Mouse (Mus musculus) hindbrain, embryonic 11.5 days (tissue): ENCODE measurements around the gene Ogfod2. TPM values are rescaled to one million over a fixed set of nuclear protein-coding genes. Genes with fewer than 3 reads are reported as not detected.

Experiments used
- ATAC-seq: fragments of 200-750 bp; cut with Nextera tagmentation; 2 replicates; pipeline ENCODE4 v1.8.0; 2017; ENCODE audit warnings: mild to moderate bottlenecking, moderate TSS enrichment, moderate library complexity; ENCODE audit not compliant: low FRiP score
- DNase-seq: peaks from one replicate; pipeline ENCODE4 v3.0.0-alpha.2; 2015; ENCODE audit warnings: low spot score
- H3K27ac ChIP-seq: fragments of 300-500 bp; sonication (generic); 2 replicates; pipeline ENCODE4 v1.5.1; 2014; ENCODE audit warnings: mild to moderate bottlenecking, low read depth, low read length
- H3K27me3 ChIP-seq: fragments of 300-500 bp; sonication (generic); 2 replicates; pipeline ENCODE4 v1.6.1; 2014; ENCODE audit warnings: mild to moderate bottlenecking, low read length, moderate library complexity, mixed read lengths; ENCODE audit not compliant: control insufficient read depth, insufficient read depth
- H3K36me3 ChIP-seq: fragments of 300-500 bp; sonication (generic); 2 replicates; pipeline ENCODE4 v1.6.1; 2014; ENCODE audit warnings: mild to moderate bottlenecking, low read length, moderate library complexity, mixed read lengths; ENCODE audit not compliant: control insufficient read depth, insufficient read depth
- H3K4me1 ChIP-seq: fragments of 300-500 bp; sonication (generic); replicated peaks from 2 replicates; pipeline ENCODE4 v1.6.1; 2014; ENCODE audit warnings: low read length, mixed read lengths; ENCODE audit not compliant: control insufficient read depth, insufficient read depth
- H3K4me2 ChIP-seq: fragments of 300-500 bp; sonication (generic); replicated peaks from 2 replicates; pipeline ENCODE4 v1.6.1; 2014; ENCODE audit warnings: mild to moderate bottlenecking, low read depth, low read length
- H3K4me3 ChIP-seq: fragments of 300-500 bp; sonication (generic); 2 replicates; pipeline ENCODE4 v1.5.1; 2014; ENCODE audit warnings: low read depth, low read length
- H3K9ac ChIP-seq: fragments of 300-500 bp; sonication (generic); 2 replicates; pipeline ENCODE4 v1.6.1; 2014; ENCODE audit warnings: low read depth, low read length
- H3K9me3 ChIP-seq: fragments of 300-500 bp; sonication (generic); 2 replicates; pipeline ENCODE4 v1.6.1; 2016; ENCODE audit warnings: low read length; ENCODE audit not compliant: control insufficient read depth
- WGBS: fragments of 180-500 bp; shearing (Covaris S2); extraction: QIAGEN DNeasy Blood & Tissue Kit; methylation state at CpG from one replicate; pipeline ENCODE4 v1.1.7; 2014; 5-methylcytosine and 5-hydroxymethylcytosine counted together
- polyA plus RNA-seq: library from polyadenylated mRNA; unstranded; fragments of >200 nt; fragmentation: Nextera tagmentation; extraction: Ambion mirVana; gene quantifications from 2 replicates; pipeline ENCODE4 v1.2.1, GENCODE M21; 2014

Gene Ogfod2
- polyA plus RNA-seq, 1 experiment from 2014 or later, result 13.1 TPM

DNA sequence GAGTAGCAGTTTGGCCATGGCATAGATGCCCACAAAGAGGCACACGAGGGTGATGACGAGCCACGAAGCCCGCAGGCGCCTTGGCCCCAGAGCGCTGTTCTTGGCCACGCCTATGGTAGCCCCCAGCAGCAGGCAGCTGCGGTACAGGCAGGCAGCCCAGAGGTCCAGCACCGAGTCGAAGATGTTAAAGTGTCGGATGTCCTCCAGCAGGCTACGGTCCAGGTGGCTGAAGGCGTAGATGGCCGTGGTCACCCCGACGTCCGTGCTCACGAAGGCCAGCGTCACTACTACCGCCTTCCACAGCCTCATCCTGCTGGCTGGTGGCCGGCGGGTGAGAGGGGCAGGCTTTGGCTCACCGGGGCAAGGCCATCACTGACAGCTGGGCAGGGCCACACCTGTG, 22.2 kb upstream of the Ogfod2 start:
- Histone ChIP-seq H3K27me3 (peaks cover 2% of the 10 kb centered on the region; the same call in 1 of the 2 replicates), H3K27ac (no peak overlapping the region), H3K36me3 (no peaks in the 10 kb centered on the region), H3K9me3 (no peaks in the 10 kb centered on the region), H3K4me2 (no peak overlapping the region), H3K4me1 (no peaks in the 10 kb centered on the region), H3K9ac (no peak overlapping the region), H3K4me3 (no peak overlapping the region)
- 87% methylated on average over 23 of the region's 23 CpGs for WGBS
- DNase-seq, result no peak
- ATAC-seq, result no peak

DNA sequence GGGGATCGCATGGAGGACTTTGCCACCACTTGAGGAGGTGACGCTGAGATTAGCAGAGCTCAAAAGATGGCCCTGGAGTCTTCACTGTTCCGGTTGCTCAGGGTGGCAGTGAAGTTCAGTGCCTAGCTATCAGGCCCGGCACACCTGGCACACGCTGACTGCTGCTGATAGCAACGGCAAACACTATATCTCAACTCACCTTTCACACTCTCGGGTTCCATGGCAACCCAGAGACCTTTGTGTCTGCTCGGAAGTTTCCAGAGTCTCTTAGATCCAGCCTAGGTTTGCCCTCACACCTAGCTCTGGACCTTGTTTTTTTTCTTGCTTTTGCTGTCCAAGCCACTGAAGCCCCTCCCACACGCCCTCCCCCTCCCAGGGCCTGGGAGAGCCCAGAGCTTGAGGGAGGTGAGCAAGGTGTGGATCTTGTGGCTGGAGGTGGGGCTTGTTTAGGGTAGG, 20.1 kb upstream of the Ogfod2 start:
- peaks cover 5% of the 10 kb centered on the region for H3K4me1 ChIP-seq
- no peak for ATAC-seq
- 74% methylated on average over 9 of the region's 9 CpGs for whole genome bisulfite sequencing
- no peak for DNase-seq
- H3K27me3 ChIP-seq, result peaks cover 7% of the 10 kb centered on the region; the same call in 1 of the 2 replicates
- no peaks in the 10 kb centered on the region for H3K36me3 ChIP-seq
- no peak overlapping the region for H3K27ac ChIP-seq
- no peak overlapping the region for H3K4me2 ChIP-seq
- no peak overlapping the region for H3K9ac ChIP-seq
- H3K9me3 ChIP-seq, result no peaks in the 10 kb centered on the region
- H3K4me3 ChIP-seq, result no peak overlapping the region

DNA sequence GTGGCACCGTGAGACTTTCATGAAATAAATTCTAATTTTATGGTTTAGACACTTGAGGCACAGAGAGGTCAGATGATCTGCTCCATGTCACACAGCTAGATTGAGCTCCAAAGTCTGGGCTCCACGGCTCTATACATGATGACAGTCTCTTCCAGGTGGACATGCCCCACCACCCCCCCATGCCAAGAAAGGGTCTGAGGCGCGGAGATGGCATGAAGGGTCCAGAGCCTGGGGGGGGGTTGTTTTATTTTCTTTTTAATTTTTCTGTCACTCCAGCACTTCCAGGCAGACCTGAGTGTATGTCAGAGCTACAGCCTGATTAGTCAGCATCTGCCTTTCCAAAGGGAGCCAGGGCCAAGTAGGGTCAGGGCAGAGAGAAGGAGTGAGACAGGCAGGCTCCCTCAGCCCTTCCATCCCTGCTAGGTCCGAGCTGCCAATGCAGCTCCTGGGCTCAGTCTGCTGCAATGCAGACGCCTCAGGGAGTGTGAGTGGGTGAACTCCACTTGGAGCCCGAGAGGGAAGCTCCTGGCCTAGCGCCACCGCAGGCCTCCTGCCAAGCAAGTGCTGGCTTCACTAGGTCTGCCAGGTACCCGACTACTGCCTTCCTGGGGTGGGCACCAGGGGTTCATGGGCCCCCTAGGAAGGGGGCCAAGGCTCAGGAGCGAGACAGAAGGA, 18.8 kb upstream of the Ogfod2 start:
- no peaks in the 10 kb centered on the region for H3K36me3 ChIP-seq
- no peak overlapping the region for H3K27ac ChIP-seq
- H3K4me2 ChIP-seq, result no peak overlapping the region
- H3K4me1 ChIP-seq, result peaks cover 5% of the 10 kb centered on the region
- peaks cover 7% of the 10 kb centered on the region; the same call in 1 of the 2 replicates for H3K27me3 ChIP-seq
- H3K9me3 ChIP-seq, result no peaks in the 10 kb centered on the region
- H3K4me3 ChIP-seq, result no peak overlapping the region
- ATAC-seq, result no peak
- no peak overlapping the region for H3K9ac ChIP-seq
- 76% methylated on average over 11 of the region's 11 CpGs for WGBS
- no peak for DNase-seq

DNA sequence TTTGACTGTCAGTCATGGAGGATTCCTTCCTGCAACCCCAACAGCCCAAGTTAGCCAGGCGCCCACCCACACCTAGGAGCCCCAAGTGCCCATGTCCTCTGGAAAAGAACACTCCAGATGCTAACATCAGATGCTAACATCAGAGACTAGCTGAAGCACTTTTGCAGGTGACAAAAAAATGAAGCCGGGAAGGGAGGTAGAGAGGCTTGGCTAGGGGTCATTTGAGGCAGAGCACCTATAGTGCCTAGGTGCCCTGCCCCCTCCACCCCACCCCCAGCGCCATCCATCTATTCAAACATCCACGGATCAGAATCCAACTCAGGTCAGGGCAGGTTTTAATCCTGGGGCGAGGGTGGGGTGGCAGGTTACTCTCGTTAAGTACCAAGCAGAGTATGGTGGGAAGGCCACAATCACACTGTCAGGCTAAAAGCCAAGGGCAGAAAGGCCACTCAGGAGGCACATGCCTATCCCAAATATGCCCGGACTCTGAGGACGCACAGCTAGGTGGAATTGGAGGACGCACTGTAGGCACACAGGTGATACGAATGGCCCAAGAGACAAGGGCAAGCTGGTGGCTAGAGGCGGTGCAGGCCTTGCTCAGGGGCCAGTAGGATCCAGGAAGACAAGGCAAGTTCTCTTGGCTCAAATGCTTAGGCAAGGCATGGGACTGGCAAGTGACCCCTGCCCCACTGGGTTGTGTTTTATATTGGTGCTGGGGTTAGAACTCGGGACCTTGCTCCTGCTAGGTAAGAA, 18.1 kb upstream of the Ogfod2 start:
- H3K9ac ChIP-seq, result no peak overlapping the region
- no peaks in the 10 kb centered on the region for H3K9me3 ChIP-seq
- DNase-seq, result no peak
- WGBS, result 87% methylated on average over 12 of the region's 12 CpGs
- H3K27me3 ChIP-seq, result peaks cover 7% of the 10 kb centered on the region; the same call in 1 of the 2 replicates
- H3K4me1 ChIP-seq, result peaks cover 5% of the 10 kb centered on the region
- no peaks in the 10 kb centered on the region for H3K36me3 ChIP-seq
- no peak overlapping the region for H3K27ac ChIP-seq
- no peak overlapping the region for H3K4me3 ChIP-seq
- no peak for ATAC-seq
- no peak overlapping the region for H3K4me2 ChIP-seq

DNA sequence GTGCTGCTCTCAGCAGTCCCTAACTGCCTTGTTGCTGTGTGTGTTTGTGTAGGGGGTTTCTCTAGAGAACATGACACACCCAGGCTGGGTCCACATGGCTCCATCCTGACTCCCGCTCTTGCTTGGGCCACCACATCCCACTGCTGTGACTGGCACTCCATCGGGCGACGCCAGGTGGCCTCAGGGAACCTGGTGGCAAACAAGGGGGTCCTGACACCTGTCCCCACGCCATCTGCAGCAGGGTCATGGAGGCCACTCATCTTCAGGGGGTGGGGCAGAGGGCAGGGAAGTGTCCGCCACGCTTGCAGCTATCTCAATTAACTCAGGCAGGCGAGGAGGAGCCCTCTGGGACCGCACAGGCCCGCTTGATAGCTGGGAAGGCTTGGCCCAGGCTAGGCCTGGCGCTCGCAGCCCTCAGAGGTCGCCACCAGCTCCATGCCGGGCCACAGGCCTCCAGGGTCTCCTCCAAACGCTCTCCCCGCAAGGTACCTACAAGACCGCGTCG, 17.0 kb upstream of the Ogfod2 start:
- no peak overlapping the region for H3K27ac ChIP-seq
- ATAC-seq, result peak; percentile 49; the same call in 1 of the 2 replicates
- H3K27me3 ChIP-seq, result peaks cover 7% of the 10 kb centered on the region; the same call in 1 of the 2 replicates
- no peak for DNase-seq
- peak overlapping the region; percentile 54; the same call in 1 of the 2 replicates for H3K9ac ChIP-seq
- peak overlapping the region; percentile 39 for H3K4me3 ChIP-seq
- H3K9me3 ChIP-seq, result no peaks in the 10 kb centered on the region
- 10% methylated on average over 19 of the region's 19 CpGs for WGBS
- H3K36me3 ChIP-seq, result no peaks in the 10 kb centered on the region
- H3K4me2 ChIP-seq, result peak overlapping the region; percentile 65
- peaks cover 5% of the 10 kb centered on the region for H3K4me1 ChIP-seq

DNA sequence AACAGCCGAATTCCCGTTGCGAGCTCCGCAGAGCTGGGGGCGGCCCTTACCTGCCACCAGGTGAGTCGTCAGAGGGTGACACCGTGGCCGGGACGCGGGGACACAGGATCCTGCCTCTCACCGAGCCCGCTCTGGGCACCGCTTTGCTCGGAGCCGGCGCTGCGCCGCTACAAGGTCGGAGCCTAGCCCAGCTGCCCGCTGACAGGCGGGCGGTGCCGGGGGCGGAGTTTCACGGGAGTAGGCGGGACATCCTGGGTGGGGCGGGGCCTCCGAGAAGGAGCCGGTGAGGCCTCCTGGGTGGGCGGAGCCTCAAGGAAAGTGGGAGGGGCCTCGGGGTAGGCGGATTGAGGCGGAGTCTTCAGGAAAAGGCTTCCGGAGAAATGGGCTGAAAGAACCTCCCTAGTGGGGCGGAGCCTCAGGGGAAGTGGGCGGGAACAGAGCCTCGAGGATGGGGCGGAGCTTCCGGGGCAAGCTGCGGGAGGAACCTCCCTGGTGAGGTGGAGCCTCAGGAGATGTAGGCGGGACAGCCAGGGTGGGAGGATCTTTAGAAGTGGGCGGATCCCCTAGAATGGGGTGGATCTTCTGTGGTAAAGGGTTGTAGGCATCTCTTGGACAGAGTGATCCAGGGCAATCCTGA, 16.4 kb upstream of the Ogfod2 start, which contains the start of gene Abcb9:
Gene Abcb9 (minus strand): TSS at position 203 of the 637 bp plus-strand sequence.
- WGBS, result under 1% methylated on average over 42 of the region's 42 CpGs
- ATAC-seq, result peak; percentile 72
- DNase-seq, result peak; percentile 86

DNA sequence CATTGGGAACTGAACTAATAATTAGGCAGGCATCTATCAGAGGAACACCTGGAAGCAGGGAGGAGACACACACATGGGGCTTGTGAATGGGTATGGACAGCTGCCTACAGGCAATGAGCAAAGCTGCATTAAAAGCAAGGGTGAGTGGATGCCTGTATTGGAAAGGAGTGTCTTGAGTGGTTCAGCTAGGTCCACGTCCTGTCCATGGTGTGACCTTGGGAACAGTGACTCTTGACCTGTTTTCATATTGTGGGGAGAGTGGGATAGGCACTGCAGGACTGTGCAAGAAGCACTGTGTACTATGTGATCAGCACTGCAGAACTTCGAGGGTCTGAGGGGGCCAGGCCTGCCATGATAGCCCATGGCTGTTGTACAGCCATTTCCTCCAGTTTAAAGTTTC, 13.2 kb upstream of the Ogfod2 start:
- DNase-seq (no peak), ATAC-seq (no peak)
- Histone ChIP-seq H3K4me3 (no peak overlapping the region), H3K27ac (no peak overlapping the region), H3K9ac (no peak overlapping the region), H3K36me3 (no peaks in the 10 kb centered on the region), H3K27me3 (peaks cover 7% of the 10 kb centered on the region; the same call in 1 of the 2 replicates), H3K4me2 (no peak overlapping the region), H3K9me3 (no peaks in the 10 kb centered on the region), H3K4me1 (peaks cover 5% of the 10 kb centered on the region)
- 89% methylated on average over 2 of the region's 2 CpGs for WGBS

More for the DNA sequence above, 16.4 kb upstream of the Ogfod2 start, which contains the start of gene Abcb9:
- H3K27me3 ChIP-seq, result peaks cover 7% of the 10 kb centered on the region; the same call in 1 of the 2 replicates
- no peaks in the 10 kb centered on the region for H3K36me3 ChIP-seq
- peak within 1 kb of the TSS; percentile 39 for H3K4me3 ChIP-seq
- peaks cover 5% of the 10 kb centered on the region for H3K4me1 ChIP-seq
- peak within 1 kb of the TSS; percentile 54; the same call in 1 of the 2 replicates for H3K9ac ChIP-seq
- no peaks in the 10 kb centered on the region for H3K9me3 ChIP-seq
- H3K27ac ChIP-seq, result no peak within 1 kb of the TSS
- H3K4me2 ChIP-seq, result peak within 1 kb of the TSS; percentile 65
